Mouse (Mus musculus) spleen, adult 18-20 months (tissue): ENCODE measurements at regions not wholly inside any gene's neighbourhood (a gene's known extent, or its start where the extent isn't known, plus 50 kb on each side); places are given as distances from the start of the nearest gene placed in this dataset.

Experiments
- DNase-seq, 2 experiments: peaks; one replicate each; pipeline ENCODE4 v3.0.0; 2022; ENCODE audit warnings: mixed read lengths in 2 of 2

- no peak for DNase-seq
Observed at GRCm38 (mm10) chr14:36618459-36619085, 350.0 kb downstream of the Ccser2 start.

- DNase-seq, result no peak
Observed at GRCm38 (mm10) chr14:36617987-36618386, 350.6 kb downstream of the Ccser2 start.

- DNase-seq, result no peak
Observed at GRCm38 (mm10) chr14:36614926-36615325, 353.7 kb downstream of the Ccser2 start.

GRCm38 (mm10) chr14:36612860-36613259 is 355.7 kb downstream of the Ccser2 start:
- DNase-seq, result no peak

GRCm38 (mm10) chr14:36584065-36584635 is 384.4 kb downstream of the Ccser2 start:
- DNase-seq, result no peak

GRCm38 (mm10) chr14:36583338-36584064 is 385.1 kb downstream of the Ccser2 start:
- DNase-seq, result no peak

- no peak for DNase-seq
Observed at GRCm38 (mm10) chr14:36563229-36563865, 405.2 kb downstream of the Ccser2 start.

GRCm38 (mm10) chr14:36537402-36537801 is 431.2 kb downstream of the Ccser2 start:
- DNase-seq, result no peak

- DNase-seq, result no peak
Observed at GRCm38 (mm10) chr14:36527310-36527709, 432.6 kb downstream of the 4930474N05Rik start.

GRCm38 (mm10) chr14:36525591-36526037 is 430.9 kb downstream of the 4930474N05Rik start:
- no peak for DNase-seq

GRCm38 (mm10) chr14:36502076-36502994 is 407.6 kb downstream of the 4930474N05Rik start:
- no peak for DNase-seq

GRCm38 (mm10) chr14:36499323-36499722 is 404.6 kb downstream of the 4930474N05Rik start:
- DNase-seq, result no peak

GRCm38 (mm10) chr14:36485499-36485898 is 390.8 kb downstream of the 4930474N05Rik start:
- no peak for DNase-seq

GRCm38 (mm10) chr14:36471617-36472016 is 376.9 kb downstream of the 4930474N05Rik start:
- no peak for DNase-seq

GRCm38 (mm10) chr14:36470362-36470761 is 375.6 kb downstream of the 4930474N05Rik start:
- DNase-seq, result no peak

GRCm38 (mm10) chr14:36453049-36453448 is 358.3 kb downstream of the 4930474N05Rik start:
- no peak for DNase-seq

- no peak for DNase-seq
Observed at GRCm38 (mm10) chr14:36450126-36450525, 355.4 kb downstream of the 4930474N05Rik start.

- DNase-seq, result no peak
Observed at GRCm38 (mm10) chr14:36414656-36415273, 320.0 kb downstream of the 4930474N05Rik start.

- DNase-seq, result no peak
Observed at GRCm38 (mm10) chr14:36414180-36414579, 319.5 kb downstream of the 4930474N05Rik start.
